24 mouse cellular contexts compared by ENCODE assay signal in the genomic region with DNA sequence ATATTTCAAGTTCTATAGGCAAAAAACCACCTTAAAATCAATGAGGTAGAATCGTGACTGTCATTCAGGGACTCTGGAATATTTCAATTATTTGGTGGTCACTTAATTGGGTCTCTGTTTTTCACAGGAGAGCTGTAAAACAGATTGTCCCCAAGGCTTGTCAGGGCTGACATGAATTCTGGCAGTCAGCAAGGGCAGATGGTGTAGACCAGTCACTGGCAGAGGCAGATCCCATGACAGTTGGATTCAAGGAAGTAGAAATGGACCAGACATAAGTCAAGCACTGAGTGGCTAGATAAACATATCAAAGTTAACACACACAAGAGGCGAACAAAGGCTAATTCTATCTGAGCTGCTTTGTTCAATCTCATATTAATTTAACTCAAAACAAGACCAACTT.
DNase-seq lines count a peak whose midpoint lies in the region; ATAC-seq and TF ChIP-seq lines count a peak whose summit lies in the region.
"Had no signal": no experiment of that assay in that cellular context is flagged by ENCODE, and none has a peak within 500 bp of the region (broad histone marks: within the 10 kb centered on the region; RNA-seq: fewer than 3 reads in every experiment).

No protein-coding gene starts in this region.

- H3K9ac ChIP-seq in hindbrain, embryonic 16.5 days (ENCODE audit: low read depth, low read length), result no peak overlapping the region
- H3K9ac ChIP-seq in intestine, embryonic 16.5 days (ENCODE audit: low read depth, low read length), result no peak overlapping the region
- H3K9ac ChIP-seq: embryonic facial prominence, embryonic 12.5 days; heart, embryonic 15.5 days; limb, embryonic 13.5 days; liver, embryonic 12.5 days had no signal

- H3K27ac ChIP-seq in hindbrain, embryonic 16.5 days (ENCODE audit: low read depth, low read length), result no peak overlapping the region
- no peak overlapping the region for H3K27ac ChIP-seq in hindbrain, embryonic 10.5 days
- no peak overlapping the region for H3K27ac ChIP-seq in cerebellum, adult 2 months (ENCODE audit: insufficient read depth, low read length)
- no peak overlapping the region for H3K27ac ChIP-seq in intestine, embryonic 16.5 days (ENCODE audit: low read length)
- H3K27ac ChIP-seq: embryonic facial prominence, embryonic 12.5 days; gastrocnemius, adult 2 months; heart, embryonic 15.5 days; layer of hippocampus, adult 2 months; limb, embryonic 13.5 days; liver, embryonic 12.5 days; midbrain, embryonic 10.5 days had no signal

- no peak for TF ChIP-seq CTCF in cerebellum, adult 2 months (IDR thresholded peaks at IDR 0.05; ENCODE audit: borderline replicate concordance, insufficient read depth, low read depth, low read length)

- peak; percentile 63; the same call in 1 of the 2 replicates for ATAC-seq in hindbrain, embryonic 16.5 days
- peak; percentile 100 for ATAC-seq in cerebellum, adult (ENCODE audit: insufficient number of reproducible peaks, low FRiP score, low TSS enrichment)
- ATAC-seq in intestine, embryonic 16.5 days, result no peak
- ATAC-seq: liver, embryonic 12.5 days; Patski had no signal

- no peaks in the 10 kb centered on the region for H3K4me1 ChIP-seq in hindbrain, embryonic 16.5 days (ENCODE audit: control insufficient read depth, insufficient read depth, low read depth, low read length)
- no peaks in the 10 kb centered on the region for H3K4me1 ChIP-seq in hindbrain, embryonic 10.5 days (replicated peaks)
- no peaks in the 10 kb centered on the region for H3K4me1 ChIP-seq in cerebellum, adult 2 months (ENCODE audit: control insufficient read depth, insufficient read depth, low read length)
- H3K4me1 ChIP-seq in intestine, embryonic 16.5 days (ENCODE audit: control insufficient read depth, insufficient read depth, low read length), result no peaks in the 10 kb centered on the region
- H3K4me1 ChIP-seq: embryonic facial prominence, embryonic 12.5 days; heart, embryonic 15.5 days; limb, embryonic 13.5 days; liver, embryonic 12.5 days; midbrain, embryonic 10.5 days had no signal

- WGBS in hindbrain, embryonic 16.5 days, result 66% methylated on average over 2 of the region's 2 CpGs
- WGBS in hindbrain, embryonic 10.5 days, result 80% methylated on average over 2 of the region's 2 CpGs
- 9% methylated on average over 2 of the region's 2 CpGs for WGBS in cerebellum, adult 2 months
- 71% methylated on average over 2 of the region's 2 CpGs for WGBS in intestine, embryonic 16.5 days

- H3K9me3 ChIP-seq in hindbrain, embryonic 16.5 days (ENCODE audit: control insufficient read depth, low read length), result no peaks in the 10 kb centered on the region
- no peaks in the 10 kb centered on the region for H3K9me3 ChIP-seq in hindbrain, embryonic 10.5 days
- H3K9me3 ChIP-seq in intestine, embryonic 16.5 days (ENCODE audit: control insufficient read depth, low read length), result no peaks in the 10 kb centered on the region
- H3K9me3 ChIP-seq: embryonic facial prominence, embryonic 12.5 days; G1E; heart, embryonic 15.5 days; limb, embryonic 13.5 days; liver, embryonic 12.5 days; midbrain, embryonic 10.5 days had no signal

- no peaks in the 10 kb centered on the region for H3K36me3 ChIP-seq in hindbrain, embryonic 16.5 days (ENCODE audit: control insufficient read depth, insufficient read depth, low read length)
- no peaks in the 10 kb centered on the region for H3K36me3 ChIP-seq in hindbrain, embryonic 10.5 days
- no peaks in the 10 kb centered on the region for H3K36me3 ChIP-seq in intestine, embryonic 16.5 days (ENCODE audit: control insufficient read depth, insufficient read depth, low read length)
- H3K36me3 ChIP-seq: embryonic facial prominence, embryonic 12.5 days; G1E; heart, embryonic 15.5 days; limb, embryonic 13.5 days; liver, embryonic 12.5 days; midbrain, embryonic 10.5 days had no signal

- H3K4me2 ChIP-seq in hindbrain, embryonic 16.5 days (ENCODE audit: low read length), result no peak overlapping the region
- no peak overlapping the region for H3K4me2 ChIP-seq in intestine, embryonic 16.5 days (ENCODE audit: low read depth, low read length)
- H3K4me2 ChIP-seq: embryonic facial prominence, embryonic 12.5 days; heart, embryonic 15.5 days; limb, embryonic 13.5 days; liver, embryonic 12.5 days had no signal

- no peak for DNase-seq in hindbrain, embryonic 10.5 days (ENCODE audit: low spot score)
- DNase-seq in cerebellum, adult 2 months, result peak; percentile 79 to 94
- peak; percentile 81 to 83 for DNase-seq in cerebellum, postnatal 25 days
- DNase-seq in kidney, adult 9 months, result no peak
- no peak for DNase-seq in urinary bladder, postnatal 10 days (ENCODE audit: low spot score)
- DNase-seq: B cell, adult 2 months; gastrocnemius, adult 2 months; kidney, postnatal 25 days; layer of hippocampus, postnatal 36 days; lung, adult 18-20 months; lung, postnatal 10 days; thymus, adult 18-20 months had no signal

- H3K4me3 ChIP-seq in hindbrain, embryonic 16.5 days (ENCODE audit: low read length), result no peak overlapping the region
- H3K4me3 ChIP-seq in hindbrain, embryonic 10.5 days, result no peak overlapping the region
- H3K4me3 ChIP-seq in cerebellum, adult 2 months (replicated peaks; ENCODE audit: insufficient read depth, low read depth, low read length), result no peak overlapping the region
- no peak overlapping the region for H3K4me3 ChIP-seq in intestine, embryonic 16.5 days (ENCODE audit: low read length)
- H3K4me3 ChIP-seq: embryonic facial prominence, embryonic 12.5 days; gastrocnemius, adult 2 months; heart, embryonic 15.5 days; layer of hippocampus, adult 2 months; limb, embryonic 13.5 days; liver, embryonic 12.5 days; midbrain, embryonic 10.5 days had no signal

- no peaks in the 10 kb centered on the region for H3K27me3 ChIP-seq in hindbrain, embryonic 16.5 days (replicated peaks; ENCODE audit: control insufficient read depth, insufficient read depth, low read length)
- no peaks in the 10 kb centered on the region for H3K27me3 ChIP-seq in hindbrain, embryonic 10.5 days (ENCODE audit: insufficient read depth, poor library complexity, severe bottlenecking)
- no peaks in the 10 kb centered on the region for H3K27me3 ChIP-seq in cerebellum, adult 2 months (ENCODE audit: control insufficient read depth, insufficient read depth, low read length)
- H3K27me3 ChIP-seq in intestine, embryonic 16.5 days (replicated peaks; ENCODE audit: control insufficient read depth, insufficient read depth, low read length), result no peaks in the 10 kb centered on the region
- H3K27me3 ChIP-seq: CH12.LX; embryonic facial prominence, embryonic 12.5 days; heart, embryonic 15.5 days; limb, embryonic 13.5 days; liver, embryonic 12.5 days; Patski had no signal

- no peak for TF ChIP-seq POLR2A in cerebellum, adult 2 months (IDR thresholded peaks at IDR 0.05; ENCODE audit: borderline replicate concordance, insufficient read depth, low read length)

Comparison
In these comparisons a context has a peak if more than half of its experiments do, and no peak if none do; other contexts are left out.
1. DNase-seq: peak in cerebellum, adult 2 months (2 of 2) and cerebellum, postnatal 25 days (2 of 2); none in hindbrain, embryonic 10.5 days (single experiment), kidney, adult 9 months (single experiment) and urinary bladder, postnatal 10 days (single experiment).